Comparison of ENCODE assay signal across 10 mouse cellular contexts in genomic region chr13:21751827-21752226, GRCm38 (mm10). TPM values are rescaled to one million over a fixed set of nuclear protein-coding genes. Genes with fewer than 3 reads are reported as not detected.
DNase-seq lines count a peak whose midpoint lies in the region; ATAC-seq lines count a peak whose summit lies in the region.
"Had no signal": no experiment of that assay in that cellular context is flagged by ENCODE, and none has a peak within 500 bp of the region (broad histone marks: within the 10 kb centered on the region; RNA-seq: fewer than 3 reads in every experiment).

No protein-coding gene starts in this region.

- ATAC-seq in heart, embryonic 15.5 days (replicated peaks; ENCODE audit: insufficient number of reproducible peaks, insufficient read depth, low FRiP score, low read depth), result no peak
- ATAC-seq in limb, embryonic 13.5 days (ENCODE audit: low FRiP score, low read depth), result no peak
- ATAC-seq: Patski had no signal

- no peak overlapping the region for H3K9ac ChIP-seq in heart, embryonic 15.5 days
- no peak overlapping the region for H3K9ac ChIP-seq in limb, embryonic 13.5 days

- H3K4me1 ChIP-seq in heart, embryonic 15.5 days (replicated peaks), result peaks cover 32% of the 10 kb centered on the region
- peaks cover 36% of the 10 kb centered on the region for H3K4me1 ChIP-seq in limb, embryonic 13.5 days

- WGBS in heart, embryonic 15.5 days, result 35% methylated on average over 3 of the region's 3 CpGs
- WGBS in limb, embryonic 13.5 days, result 83% methylated on average over 3 of the region's 3 CpGs

- H3K4me2 ChIP-seq in heart, embryonic 15.5 days, result peak overlapping the region; percentile 74; the same call in 1 of the 2 replicates
- H3K4me2 ChIP-seq in limb, embryonic 13.5 days (replicated peaks), result peak overlapping the region; percentile 75

- H3K27me3 ChIP-seq in heart, embryonic 15.5 days, result no peaks in the 10 kb centered on the region
- no peaks in the 10 kb centered on the region for H3K27me3 ChIP-seq in limb, embryonic 13.5 days
- H3K27me3 ChIP-seq: Patski had no signal

- H3K27ac ChIP-seq in heart, embryonic 15.5 days, result peak overlapping the region; percentile 92
- H3K27ac ChIP-seq in limb, embryonic 13.5 days, result peak overlapping the region; percentile 93

- DNase-seq in heart, postnatal 14 days, result no peak
- DNase-seq in thymus, postnatal 0 days (ENCODE audit: low spot score), result peak; percentile 25
- DNase-seq in thymus, adult 18-20 months, result no peak
- no peak for DNase-seq in cerebellum, adult 9-11 months
- DNase-seq in gastrocnemius, postnatal 14 days, result no peak
- no peak for DNase-seq in lung, postnatal 25 days (ENCODE audit: low spot score)
- DNase-seq: gastrocnemius, postnatal 10 days had no signal

- intact Hi-C loops in heart, postnatal 14 days (cut with DNase I), result loop anchor here (2.0 to 10.0 kb wide), 2 partner anchors 27 to 1833 kb away; partner anchors contain the start of gene Hist1h4d
- intact Hi-C loops in gastrocnemius, postnatal 14 days (cut with DNase I; ENCODE audit: low total_unique reads), result no loop called here

- H3K36me3 ChIP-seq in heart, embryonic 15.5 days, result no peaks in the 10 kb centered on the region
- no peaks in the 10 kb centered on the region for H3K36me3 ChIP-seq in limb, embryonic 13.5 days

- H3K4me3 ChIP-seq in heart, embryonic 15.5 days, result no peak overlapping the region
- no peak overlapping the region for H3K4me3 ChIP-seq in limb, embryonic 13.5 days

- H3K9me3 ChIP-seq in heart, embryonic 15.5 days (replicated peaks), result no peaks in the 10 kb centered on the region
- H3K9me3 ChIP-seq in limb, embryonic 13.5 days, result no peaks in the 10 kb centered on the region

RNA-seq across cellular contexts. Expression of gene Hist1h4k, which starts 1.5 kb away (rescaled TPM):
- 1.3 and 3.0 TPM in 2 replicates for polyA plus RNA-seq in heart, embryonic 15.5 days (2015; fragmentation: Nextera tagmentation; extraction: Ambion mirVana)
- total RNA-seq in heart, postnatal 14 days (2021), result 100 to 1,000 TPM; 128 to 321 TPM
- polyA plus RNA-seq in thymus, postnatal 0 days (2015; fragmentation: Nextera tagmentation; extraction: Ambion mirVana), result 16.8 and 24.8 TPM in 2 replicates
- polyA plus RNA-seq in limb, embryonic 13.5 days (2015; fragmentation: Nextera tagmentation; extraction: Ambion mirVana), result 4.0 and 8.4 TPM in 2 replicates
- total RNA-seq in gastrocnemius, postnatal 14 days (2021), result 100 to 1,000 TPM; 174 TPM

RNA-seq across cellular contexts. Expression of gene Hist1h2ak, which starts 1.8 kb away (rescaled TPM):
- polyA plus RNA-seq in heart, embryonic 15.5 days (2015; fragmentation: Nextera tagmentation; extraction: Ambion mirVana), result 9.5 and 11.0 TPM in 2 replicates
- 10 to 100 TPM; 16.6 to 53.8 TPM for total RNA-seq in heart, postnatal 14 days (2021)
- 162 and 249 TPM in 2 replicates for polyA plus RNA-seq in thymus, postnatal 0 days (2015; fragmentation: Nextera tagmentation; extraction: Ambion mirVana)
- 39.8 and 57.2 TPM in 2 replicates for polyA plus RNA-seq in limb, embryonic 13.5 days (2015; fragmentation: Nextera tagmentation; extraction: Ambion mirVana)
- 10 to 100 TPM; 29.4 to 33.4 TPM for total RNA-seq in gastrocnemius, postnatal 14 days (2021)
- polyA plus RNA-seq: Patski had no signal

RNA-seq across cellular contexts. Expression of gene Hist1h2bn, which starts 2.1 kb away (rescaled TPM):
- 2.0 and 3.0 TPM in 2 replicates for polyA plus RNA-seq in heart, embryonic 15.5 days (2015; fragmentation: Nextera tagmentation; extraction: Ambion mirVana)
- total RNA-seq in heart, postnatal 14 days (2021), result 10 to 100 TPM; 34.2 to 84.3 TPM
- polyA plus RNA-seq in thymus, postnatal 0 days (2015; fragmentation: Nextera tagmentation; extraction: Ambion mirVana), result 22.7 and 35.8 TPM in 2 replicates
- polyA plus RNA-seq in limb, embryonic 13.5 days (2015; fragmentation: Nextera tagmentation; extraction: Ambion mirVana), result 4.4 and 5.9 TPM in 2 replicates
- total RNA-seq in gastrocnemius, postnatal 14 days (2021), result 10 to 100 TPM; 39.6 to 49.3 TPM

RNA-seq across cellular contexts. Expression of gene Hist1h4j, which starts 17.0 kb away (rescaled TPM):
- polyA plus RNA-seq in heart, embryonic 15.5 days (2015; fragmentation: Nextera tagmentation; extraction: Ambion mirVana), result 0.66 and 0.67 TPM in 2 replicates
- total RNA-seq in heart, postnatal 14 days (2021), result 10 to 100 TPM; 13.0 to 25.4 TPM
- 1.0 and 1.8 TPM in 2 replicates for polyA plus RNA-seq in thymus, postnatal 0 days (2015; fragmentation: Nextera tagmentation; extraction: Ambion mirVana)
- 1.2 and 1.3 TPM in 2 replicates for polyA plus RNA-seq in limb, embryonic 13.5 days (2015; fragmentation: Nextera tagmentation; extraction: Ambion mirVana)
- 10 to 100 TPM; 15.5 to 16.2 TPM for total RNA-seq in gastrocnemius, postnatal 14 days (2021)

RNA-seq across cellular contexts. Expression of gene Hist1h1b, which starts 28.6 kb away (rescaled TPM):
- 8.6 and 10.7 TPM in 2 replicates for polyA plus RNA-seq in heart, embryonic 15.5 days (2015; fragmentation: Nextera tagmentation; extraction: Ambion mirVana)
- 10 to 100 TPM; 33.7 to 72.0 TPM for total RNA-seq in heart, postnatal 14 days (2021)
- 71.7 and 80.7 TPM in 2 replicates for polyA plus RNA-seq in thymus, postnatal 0 days (2015; fragmentation: Nextera tagmentation; extraction: Ambion mirVana)
- 25.1 TPM in 2 replicates for polyA plus RNA-seq in limb, embryonic 13.5 days (2015; fragmentation: Nextera tagmentation; extraction: Ambion mirVana)
- 10 to 100 TPM; 49.0 to 49.9 TPM for total RNA-seq in gastrocnemius, postnatal 14 days (2021)
